Mouse (Mus musculus): Measurements from ENCODE around the gene Mfsd4b1. TPM values are rescaled to one million over a fixed set of nuclear protein-coding genes. Genes with fewer than 3 reads are reported as not detected.
"Not testable (repeated sequence)": the region's sequence is repeated elsewhere in the genome, so short reads cannot be mapped to it uniquely, and the experiment has no call there.

Gene Mfsd4b1
- total RNA-seq, 2 experiments from 2014 or later = 0.69 to 1.4 TPM

GRCm38 (mm10) chr10:40032897-40033296 is 7.8 kb upstream of the Mfsd4b1 start:
- DNase-seq = no peak

- DNase-seq = no peak
Observed at GRCm38 (mm10) chr10:40030716-40031115, 5.6 kb upstream of the Mfsd4b1 start.

GRCm38 (mm10) chr10:40029610-40030009 is 4.5 kb upstream of the Mfsd4b1 start:
- no peak for DNase-seq

- no peak for DNase-seq
Observed at GRCm38 (mm10) chr10:40028091-40028490, 3.0 kb upstream of the Mfsd4b1 start.

GRCm38 (mm10) chr10:40026546-40026945 is 1.5 kb upstream of the Mfsd4b1 start:
- no peak for DNase-seq

GRCm38 (mm10) chr10:40025560-40025959 is 492 bp upstream of the Mfsd4b1 start:
- no peak for DNase-seq

GRCm38 (mm10) chr10:40020401-40020800 is 4.7 kb downstream of the Mfsd4b1 start:
- DNase-seq = no peak

- DNase-seq = peak; percentile 11
Observed at GRCm38 (mm10) chr10:40019492-40019891, 5.6 kb downstream of the Mfsd4b1 start.

- DNase-seq = peak; percentile 64
Observed at GRCm38 (mm10) chr10:40018261-40018860, 6.7 kb downstream of the Mfsd4b1 start.

GRCm38 (mm10) chr10:40009591-40009990 is 15.5 kb downstream of the Mfsd4b1 start:
- DNase-seq = no peak

GRCm38 (mm10) chr10:40008847-40009246 is 16.2 kb downstream of the Mfsd4b1 start:
- not testable (repeated sequence) for DNase-seq

GRCm38 (mm10) chr10:40007953-40008352 is 17.1 kb downstream of the Mfsd4b1 start:
- DNase-seq = peak; percentile 21

- peak; percentile 13 for DNase-seq
Observed at GRCm38 (mm10) chr10:40006963-40007362, 18.1 kb downstream of the Mfsd4b1 start.

- DNase-seq = no peak
Observed at GRCm38 (mm10) chr10:40000746-40001145, 24.3 kb downstream of the Mfsd4b1 start.

GRCm38 (mm10) chr10:39991155-39991554 is 33.9 kb downstream of the Mfsd4b1 start:
- DNase-seq = no peak

- DNase-seq = no peak
Observed at GRCm38 (mm10) chr10:39986466-39986865, 38.6 kb downstream of the Mfsd4b1 start, which contains the start of gene Mfsd4b5. Mfsd4b5 (minus strand) TSS chr10:39986646.

GRCm38 (mm10) chr10:39982604-39983003 is 42.5 kb downstream of the Mfsd4b1 start:
- DNase-seq = no peak

- DNase-seq = no peak
Observed at GRCm38 (mm10) chr10:39978231-39978630, 46.8 kb downstream of the Mfsd4b1 start.

- DNase-seq = no peak
Observed at GRCm38 (mm10) chr10:39977346-39977745, 47.7 kb downstream of the Mfsd4b1 start.

GRCm38 (mm10) chr10:39975771-39976170 is 49.3 kb downstream of the Mfsd4b1 start:
- DNase-seq = no peak

GRCm38 (mm10) chr10:39974982-39975381 is 50.1 kb downstream of the Mfsd4b1 start:
- no peak for DNase-seq

GRCm38 (mm10) chr10:39967512-39967911 is 57.6 kb downstream of the Mfsd4b1 start:
- DNase-seq = peak; percentile 40

GRCm38 (mm10) chr10:39961906-39962305 is 63.2 kb downstream of the Mfsd4b1 start:
- DNase-seq = no peak

- DNase-seq = no peak
Observed at GRCm38 (mm10) chr10:39960441-39960822, 64.6 kb downstream of the Mfsd4b1 start.

Data from heart, postnatal 4 days (tissue).